Mouse (Mus musculus) lung, embryonic 14.5 days (tissue): ENCODE results near the gene Ldlrad3. TPM values are rescaled to one million over a fixed set of nuclear protein-coding genes. Genes with fewer than 3 reads are reported as not detected.

Experiments
- ATAC-seq: fragments of 200-750 bp; cut with Nextera tagmentation; 2 replicates; pipeline ENCODE4 v1.8.0; 2017; ENCODE audit warnings: mild to moderate bottlenecking, moderate TSS enrichment, moderate library complexity; ENCODE audit not compliant: insufficient read depth
- DNase-seq: peaks from one replicate; pipeline ENCODE4 v3.0.0-alpha.2; 2015
- H3K27ac ChIP-seq: fragments of 300-500 bp; sonication (generic); 2 replicates; pipeline ENCODE4 v1.5.1; 2014; ENCODE audit warnings: low read depth, mild to moderate bottlenecking, moderate library complexity
- H3K27me3 ChIP-seq: fragments of 300-500 bp; sonication (generic); 2 replicates; pipeline ENCODE4 v1.6.1; 2014; ENCODE audit warnings: low read length, control low read depth; ENCODE audit not compliant: insufficient read depth
- H3K36me3 ChIP-seq: fragments of 300-500 bp; sonication (generic); 2 replicates; pipeline ENCODE4 v1.6.1; 2014; ENCODE audit warnings: control low read depth; ENCODE audit not compliant: insufficient read depth
- H3K4me1 ChIP-seq: fragments of 300-500 bp; sonication (generic); 2 replicates; pipeline ENCODE4 v1.6.1; 2014; ENCODE audit warnings: antibody characterized with exemption, control low read depth; ENCODE audit not compliant: insufficient read depth
- H3K4me2 ChIP-seq: fragments of 300-500 bp; sonication (generic); 2 replicates; pipeline ENCODE4 v1.6.1; 2014; ENCODE audit warnings: mild to moderate bottlenecking
- H3K4me3 ChIP-seq: fragments of 300-500 bp; sonication (generic); 2 replicates; pipeline ENCODE4 v1.5.1; 2014; ENCODE audit warnings: low read depth, low read length
- H3K9ac ChIP-seq: fragments of 300-500 bp; sonication (generic); 2 replicates; pipeline ENCODE4 v1.6.1; 2014
- H3K9me3 ChIP-seq: fragments of 300-500 bp; sonication (generic); 2 replicates; pipeline ENCODE4 v1.6.1; 2016; ENCODE audit warnings: low read depth, low read length, control low read depth
- CTCF ChIP-seq: IDR thresholded peaks from 2 replicates; pipeline ENCODE4 v1.5.1; 2016; ENCODE audit warnings: antibody characterized with exemption, low read depth
- WGBS: fragments of 180-500 bp; shearing (Covaris S2); extraction: QIAGEN DNeasy Blood & Tissue Kit; methylation state at CpG from one replicate; pipeline ENCODE4 v1.1.7; 2014; 5-methylcytosine and 5-hydroxymethylcytosine counted together
- polyA plus RNA-seq: library from polyadenylated mRNA; unstranded; fragments of >200 nt; fragmentation: Nextera tagmentation; extraction: Ambion mirVana; gene quantifications from 2 replicates; pipeline ENCODE4 v1.2.1, GENCODE M21; 2014

Gene Ldlrad3
- polyA plus RNA-seq, 1 experiment from 2014 or later: 60.4 TPM

DNA sequence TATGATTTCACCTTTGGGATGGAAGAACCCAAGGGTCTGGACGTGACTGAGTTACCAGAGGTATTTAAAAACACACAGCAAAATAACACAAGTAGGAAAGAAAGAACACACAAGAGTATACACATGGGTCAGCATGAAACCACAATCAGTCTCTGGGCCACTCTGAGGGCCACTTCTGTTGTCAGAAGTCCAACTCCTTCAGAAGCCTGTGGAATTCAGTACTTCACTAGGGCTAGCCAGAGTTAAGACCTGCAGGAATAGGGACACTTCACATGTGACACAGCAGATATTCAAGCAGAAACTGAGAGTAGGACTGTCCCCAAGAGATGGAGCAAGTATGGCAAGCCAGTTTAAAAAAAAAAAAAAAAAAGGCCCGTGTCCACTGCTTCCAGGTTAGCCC, 80.7 kb downstream of the Ldlrad3 start:
- H3K27me3 ChIP-seq: no peaks in the 10 kb centered on the region
- H3K9me3 ChIP-seq: no peaks in the 10 kb centered on the region
- H3K4me2 ChIP-seq: no peak overlapping the region
- no peak overlapping the region for H3K27ac ChIP-seq
- 76% methylated on average over 2 of the region's 2 CpGs for WGBS
- no peak overlapping the region for H3K9ac ChIP-seq
- no peaks in the 10 kb centered on the region; the same call in 1 of the 2 replicates for H3K4me1 ChIP-seq
- H3K36me3 ChIP-seq: 0 out of 2 replicates have a peak, but pooled peaks cover 4% of the 10 kb centered on the region
- TF ChIP-seq CTCF: no peak
- ATAC-seq: no peak
- DNase-seq: no peak
- no peak overlapping the region for H3K4me3 ChIP-seq

DNA sequence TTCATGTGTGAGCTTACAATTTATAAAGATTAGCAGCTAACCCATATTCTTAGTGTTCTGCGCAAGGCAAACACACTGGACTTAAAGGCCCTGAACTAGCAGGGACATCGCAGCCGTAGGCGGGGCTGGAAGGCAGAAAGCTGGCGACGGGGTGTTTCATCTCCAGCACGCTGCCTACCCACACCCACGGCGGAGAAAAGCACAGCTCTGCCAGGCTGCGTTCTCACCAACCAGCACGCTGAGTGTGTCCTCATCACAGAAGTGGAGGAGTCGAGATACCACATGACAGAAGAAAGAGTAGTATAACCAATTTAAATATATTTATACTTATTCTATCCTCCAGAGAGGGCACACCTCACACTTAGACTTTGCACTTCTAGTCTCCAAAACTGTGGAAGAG, 82.2 kb downstream of the Ldlrad3 start:
- DNase-seq (no peak), ATAC-seq (no peak)
- Histone ChIP-seq H3K9ac (no peak overlapping the region), H3K27me3 (no peaks in the 10 kb centered on the region), H3K9me3 (no peaks in the 10 kb centered on the region), H3K4me2 (no peak overlapping the region), H3K4me3 (no peak overlapping the region), H3K36me3 (0 out of 2 replicates have a peak, but pooled peaks cover 4% of the 10 kb centered on the region), H3K4me1 (peaks cover 3% of the 10 kb centered on the region), H3K27ac (no peak overlapping the region)
- TF ChIP-seq CTCF: no peak
- 81% methylated on average over 12 of the region's 12 CpGs for WGBS

DNA sequence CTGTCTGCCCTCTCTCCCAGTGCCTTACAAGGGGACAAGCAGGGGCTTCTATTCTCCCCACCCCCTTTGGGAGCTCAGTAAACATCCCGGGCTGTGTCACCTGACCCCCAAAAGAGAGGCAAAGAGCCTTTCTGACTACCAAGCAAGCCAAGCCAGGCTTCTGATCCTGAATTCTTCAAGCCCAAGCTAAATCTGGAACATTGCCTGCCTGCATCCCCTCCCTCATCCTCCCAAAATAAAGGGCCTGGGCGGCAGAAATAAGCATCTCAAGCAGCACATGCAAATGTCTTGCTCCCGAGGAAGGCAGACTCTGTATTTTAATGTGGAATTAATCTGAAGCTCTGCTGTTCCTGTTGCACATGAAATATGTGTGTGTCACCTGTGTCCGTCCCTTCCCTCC, 85.7 kb downstream of the Ldlrad3 start:
- H3K4me3 ChIP-seq: no peak overlapping the region
- no peak for ATAC-seq
- H3K27ac ChIP-seq: peak overlapping the region; percentile 82
- H3K9ac ChIP-seq: no peak overlapping the region
- peaks cover 3% of the 10 kb centered on the region for H3K4me1 ChIP-seq
- H3K4me2 ChIP-seq: no peak overlapping the region
- no peaks in the 10 kb centered on the region for H3K27me3 ChIP-seq
- 0 out of 2 replicates have a peak, but pooled peaks cover 4% of the 10 kb centered on the region for H3K36me3 ChIP-seq
- no peak for DNase-seq
- H3K9me3 ChIP-seq: no peaks in the 10 kb centered on the region
- no peak for TF ChIP-seq CTCF
- WGBS: 37% methylated on average over 4 of the region's 4 CpGs

DNA sequence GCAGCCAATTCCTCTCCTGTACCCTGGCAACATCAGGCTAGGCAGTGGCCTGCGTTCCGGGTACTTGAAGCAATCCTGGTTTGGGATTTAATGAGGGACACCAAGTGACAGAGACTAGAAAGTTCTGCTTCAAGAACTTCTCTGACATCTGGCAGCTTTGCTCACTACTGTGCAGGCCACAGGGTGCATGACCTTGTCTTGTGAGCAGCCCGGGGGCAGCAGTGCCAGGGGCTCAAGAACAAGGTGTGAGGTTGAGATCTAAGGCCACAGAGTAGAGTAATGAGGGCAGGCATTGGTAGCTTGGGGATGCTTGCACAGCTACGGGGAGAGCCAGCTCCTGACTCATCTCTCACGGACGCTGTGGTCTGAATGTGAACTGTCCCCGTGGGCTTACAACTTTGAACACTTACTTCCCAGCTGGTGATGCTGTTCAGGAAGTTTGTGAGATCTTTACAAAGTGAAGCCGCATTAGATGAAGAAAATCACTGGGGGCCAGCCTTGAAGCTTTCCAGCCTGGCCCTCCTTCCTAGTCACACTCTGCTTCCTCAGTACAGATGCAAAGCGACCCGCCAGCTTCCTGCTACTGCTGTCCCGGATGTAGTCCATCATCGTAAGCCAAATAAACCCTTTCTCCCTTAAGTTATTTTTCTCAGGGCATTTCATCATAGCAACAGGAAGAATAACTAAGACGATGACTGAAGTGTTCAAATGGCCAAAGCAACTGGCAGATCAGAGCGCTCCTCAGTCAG, 86.3 kb downstream of the Ldlrad3 start:
- 38% methylated on average over 14 of the region's 14 CpGs for WGBS
- no peak overlapping the region for H3K9ac ChIP-seq
- peaks cover 3% of the 10 kb centered on the region for H3K4me1 ChIP-seq
- no peak for TF ChIP-seq CTCF
- DNase-seq: peak; percentile 84
- H3K36me3 ChIP-seq: 0 out of 2 replicates have a peak, but pooled peaks cover 4% of the 10 kb centered on the region
- H3K27ac ChIP-seq: peak overlapping the region; percentile 82
- H3K9me3 ChIP-seq: no peaks in the 10 kb centered on the region
- H3K4me2 ChIP-seq: no peak overlapping the region
- no peaks in the 10 kb centered on the region for H3K27me3 ChIP-seq
- H3K4me3 ChIP-seq: no peak overlapping the region
- ATAC-seq: peak; percentile 77

DNA sequence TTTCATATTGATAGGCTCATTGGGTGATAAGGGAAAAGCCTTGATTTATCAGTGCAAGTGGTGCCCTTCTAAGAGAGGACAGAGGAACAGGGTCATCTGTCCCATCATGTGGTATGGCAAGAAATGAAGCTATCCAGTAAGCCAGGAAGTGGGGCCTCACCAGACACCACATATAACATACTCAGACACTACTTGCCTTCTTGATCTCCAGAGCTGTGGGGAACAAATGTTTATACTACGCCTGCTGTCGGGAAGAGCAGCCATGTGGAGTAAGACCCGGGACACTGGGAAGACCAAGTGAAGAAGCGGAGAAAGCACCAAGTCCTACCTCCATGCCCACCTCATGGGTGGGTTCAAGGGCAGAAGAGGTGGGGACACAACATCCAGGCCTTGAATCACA, 86.9 kb downstream of the Ldlrad3 start:
- no peak overlapping the region for H3K4me3 ChIP-seq
- no peak overlapping the region for H3K9ac ChIP-seq
- H3K36me3 ChIP-seq: 0 out of 2 replicates have a peak, but pooled peaks cover 4% of the 10 kb centered on the region
- WGBS: 37% methylated on average over 4 of the region's 4 CpGs
- DNase-seq: peak; percentile 80
- no peaks in the 10 kb centered on the region for H3K9me3 ChIP-seq
- ATAC-seq: peak; percentile 77
- H3K27me3 ChIP-seq: no peaks in the 10 kb centered on the region
- peaks cover 6% of the 10 kb centered on the region for H3K4me1 ChIP-seq
- H3K27ac ChIP-seq: peak overlapping the region; percentile 82
- TF ChIP-seq CTCF: no peak
- H3K4me2 ChIP-seq: no peak overlapping the region

DNA sequence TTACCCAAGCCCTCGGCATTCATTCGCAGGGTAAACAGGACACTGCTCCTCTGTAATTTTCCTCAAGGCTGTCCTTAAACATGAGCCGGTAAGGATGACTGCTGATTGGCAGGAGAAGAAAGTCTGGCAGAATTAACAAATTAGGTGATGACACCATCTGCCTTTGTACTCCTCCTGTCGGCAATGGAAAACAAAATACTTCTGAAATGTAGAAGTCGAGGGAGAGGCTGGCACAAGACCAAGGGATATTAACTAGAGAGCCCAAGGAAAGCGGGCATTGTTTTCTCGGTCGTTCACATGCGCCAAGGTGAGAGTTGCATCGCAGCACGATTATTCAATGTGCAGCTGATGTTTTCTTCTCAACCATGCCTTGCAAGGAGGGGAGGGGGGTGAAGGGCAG, 91.4 kb downstream of the Ldlrad3 start:
- no peak overlapping the region for H3K9ac ChIP-seq
- H3K4me3 ChIP-seq: no peak overlapping the region
- DNase-seq (peak; percentile 84), ATAC-seq (peak; percentile 28; the same call in 1 of the 2 replicates)
- H3K36me3 ChIP-seq: no peaks in the 10 kb centered on the region
- H3K9me3 ChIP-seq: no peaks in the 10 kb centered on the region
- TF ChIP-seq CTCF: peak; percentile 13; the same call in 1 of the 2 replicates
- peak overlapping the region; percentile 75 for H3K27ac ChIP-seq
- no peaks in the 10 kb centered on the region for H3K27me3 ChIP-seq
- H3K4me1 ChIP-seq: peaks cover 14% of the 10 kb centered on the region
- WGBS: 31% methylated on average over 11 of the region's 11 CpGs
- H3K4me2 ChIP-seq: peak overlapping the region; percentile 29

DNA sequence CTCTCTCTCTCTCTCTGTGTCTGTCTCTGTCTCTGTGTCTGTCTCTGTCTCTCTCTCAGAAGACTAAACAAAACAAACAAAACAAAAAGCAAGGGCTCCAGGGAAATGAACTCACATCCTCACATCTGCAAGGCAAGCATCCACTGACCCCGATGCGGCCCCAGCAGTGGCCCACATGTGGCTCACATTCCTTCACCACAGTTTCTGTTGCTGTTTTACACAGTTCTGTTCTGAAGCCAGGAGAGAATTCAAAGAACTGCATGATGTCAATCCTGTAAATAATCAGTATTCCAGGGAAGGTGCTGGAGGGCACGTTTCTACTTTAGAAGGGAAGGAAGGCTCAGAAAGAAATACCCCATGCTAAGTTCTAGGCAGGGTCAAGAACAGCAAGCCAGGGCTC, 91.9 kb downstream of the Ldlrad3 start:
- no peak for TF ChIP-seq CTCF
- Histone ChIP-seq H3K4me2 (peak overlapping the region; percentile 29), H3K9ac (no peak overlapping the region), H3K36me3 (no peaks in the 10 kb centered on the region), H3K27me3 (no peaks in the 10 kb centered on the region), H3K27ac (peak overlapping the region; percentile 75), H3K4me3 (no peak overlapping the region), H3K9me3 (no peaks in the 10 kb centered on the region), H3K4me1 (peaks cover 11% of the 10 kb centered on the region)
- WGBS: 46% methylated on average over 3 of the region's 3 CpGs
- DNase-seq (peak; percentile 64), ATAC-seq (no peak)
